Mouse (Mus musculus) megakaryocyte progenitor cell, adult 5-6 weeks (primary cell): Measurements from ENCODE around the gene Ankrd28. TPM values are rescaled to one million over a fixed set of nuclear protein-coding genes. Genes with fewer than 3 reads are reported as not detected.

ENCODE experiments used
- ATAC-seq: replicated peaks from 2 replicates; pipeline ENCODE4 v1.8.0; 2016; ENCODE audit warnings: mild to moderate bottlenecking, moderate TSS enrichment, inconsistent platforms; ENCODE audit not compliant: poor library complexity
- total RNA-seq, 2 experiments: library from RNA; stranded (forward) in 1 of 2; stranded (reverse) in 1 of 2; fragments of 157-497, 149-512 nt in 1 of 2; fragments of 200-1000 nt in 1 of 2; gene quantifications; 2 replicates each; pipeline versions ENCODE4 v1.2.3 to v1.2.4; 2015 to 2017

Ankrd28 gene
- total RNA-seq, 2 experiments from 2014 or later = 140 to 186 TPM

GRCm38 (mm10) chr14:31717360-31717759 is 113.1 kb downstream of the Ankrd28 start:
- no peak for ATAC-seq

- ATAC-seq = no peak
These were observed 114.8 kb downstream of the Ankrd28 start for GRCm38 (mm10) chr14:31715669-31716068.

GRCm38 (mm10) chr14:31709343-31709742 is 121.1 kb downstream of the Ankrd28 start:
- ATAC-seq = peak; percentile 55

DNA sequence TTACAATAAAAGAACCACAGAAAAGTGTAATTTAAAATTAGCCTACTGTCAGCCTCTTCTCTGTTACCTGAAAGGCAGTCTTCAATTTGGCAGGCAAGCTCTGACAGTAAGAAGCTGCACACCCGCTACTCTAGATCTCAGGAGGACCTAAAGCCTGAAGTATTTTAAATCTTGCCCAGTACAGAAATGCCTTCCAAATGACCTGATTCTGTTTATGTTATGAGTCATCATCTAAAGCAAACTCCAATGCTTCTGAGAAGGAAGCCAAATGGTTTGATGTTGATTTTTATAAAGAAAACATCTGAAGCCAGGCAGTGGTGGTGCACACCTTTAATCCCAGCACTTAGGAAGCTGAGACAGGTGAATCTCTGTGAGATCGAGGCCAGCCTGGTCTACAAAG is 130.1 kb downstream of the Ankrd28 start:
- ATAC-seq = no peak

DNA sequence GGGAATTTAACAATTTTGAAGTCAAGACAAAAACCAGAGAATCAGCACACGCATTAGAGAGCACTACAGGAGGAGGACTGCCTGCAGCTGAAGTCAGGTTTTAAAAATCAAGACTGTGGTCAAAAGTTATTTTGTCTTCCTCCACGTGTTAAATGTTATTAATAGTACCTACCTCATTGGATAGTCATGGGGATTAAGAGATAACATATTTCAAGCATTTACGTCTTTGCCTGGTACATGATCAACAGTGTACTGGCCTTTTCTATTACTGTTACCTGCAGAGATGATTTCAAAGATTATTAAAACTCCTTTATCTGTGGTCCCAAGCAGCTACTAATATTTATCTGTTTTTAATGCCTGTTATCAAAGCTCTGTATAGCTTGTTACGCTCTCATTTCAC is 132.7 kb downstream of the Ankrd28 start:
- ATAC-seq = no peak

GRCm38 (mm10) chr14:31697346-31697745 is 133.1 kb downstream of the Ankrd28 start:
- no peak for ATAC-seq

GRCm38 (mm10) chr14:31696985-31697303 is 133.5 kb downstream of the Ankrd28 start:
- no peak for ATAC-seq

- 0 out of 2 replicates have a peak, but pooled peaks have one; percentile 17 for ATAC-seq
These were observed 134.1 kb downstream of the Ankrd28 start for GRCm38 (mm10) chr14:31696206-31696984.

DNA sequence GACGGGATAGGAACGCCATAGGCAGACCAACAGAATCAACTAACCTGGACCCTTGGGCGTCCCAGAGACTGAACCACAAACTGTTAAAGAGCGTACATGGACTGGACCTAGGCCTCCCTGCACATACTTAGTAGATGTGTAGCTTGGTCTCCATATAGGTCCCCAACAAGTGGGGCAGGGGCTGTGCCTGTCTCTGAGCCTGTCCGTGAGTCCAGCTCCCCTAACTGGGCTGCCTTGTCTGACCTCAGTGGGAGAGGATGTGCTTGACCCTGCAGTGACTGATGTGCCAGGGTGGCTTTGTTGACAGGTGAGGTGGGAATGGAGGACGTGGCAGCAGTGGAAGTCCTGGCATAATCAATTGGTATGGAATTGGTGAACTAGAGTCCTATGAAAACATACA is 137.9 kb downstream of the Ankrd28 start:
- ATAC-seq = no peak

GRCm38 (mm10) chr14:31686231-31686630 is 144.2 kb downstream of the Ankrd28 start:
- no peak for ATAC-seq

DNA sequence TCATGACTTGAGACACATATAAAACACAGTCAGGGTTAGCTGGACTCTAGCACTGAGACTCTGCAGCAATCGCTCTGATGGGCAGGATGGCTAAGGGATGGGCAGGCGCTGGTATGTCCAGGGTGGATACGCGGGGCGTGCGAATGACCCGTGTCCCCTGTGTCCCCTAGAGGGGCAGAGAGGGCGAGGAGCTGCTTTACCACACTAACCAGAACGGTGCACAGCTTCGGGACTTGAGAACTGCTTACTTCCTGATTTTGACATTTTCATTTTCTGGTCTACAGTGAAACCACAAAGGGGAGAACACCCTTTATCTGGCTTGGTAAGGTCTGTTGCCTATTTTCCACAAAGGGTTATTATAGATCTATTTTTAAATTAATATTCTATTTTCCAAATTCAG is 144.8 kb downstream of the Ankrd28 start:
- peak; percentile 76 for ATAC-seq

- ATAC-seq = peak; percentile 36; the same call in 1 of the 2 replicates
These were observed 146.0 kb downstream of the Ankrd28 start for GRCm38 (mm10) chr14:31684343-31685040.

- ATAC-seq = peak; percentile 80
These were observed 146.8 kb downstream of the Ankrd28 start for GRCm38 (mm10) chr14:31683610-31684009.

- no peak; the same call in 1 of the 2 replicates for ATAC-seq
These were observed 148.4 kb downstream of the Ankrd28 start for GRCm38 (mm10) chr14:31681931-31682555.

DNA sequence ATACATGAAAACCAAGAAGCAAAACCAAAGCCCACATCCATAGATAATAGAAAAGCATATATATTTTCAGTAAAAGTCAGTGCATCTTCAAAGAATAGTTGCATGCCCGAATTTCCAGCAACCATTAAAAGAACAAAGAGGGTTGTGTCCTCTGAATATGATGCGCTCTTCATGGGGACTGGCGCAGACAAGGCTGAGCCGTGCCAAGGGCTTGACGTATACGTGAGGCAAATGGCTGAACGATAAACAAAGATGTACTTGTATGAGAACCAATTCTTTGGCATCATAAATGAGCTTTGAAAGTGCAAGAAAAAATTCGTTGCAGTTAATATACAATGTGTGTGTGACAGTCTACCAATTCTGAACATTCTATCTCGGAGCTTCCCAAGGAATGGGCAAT is 149.2 kb downstream of the Ankrd28 start:
- no peak for ATAC-seq

DNA sequence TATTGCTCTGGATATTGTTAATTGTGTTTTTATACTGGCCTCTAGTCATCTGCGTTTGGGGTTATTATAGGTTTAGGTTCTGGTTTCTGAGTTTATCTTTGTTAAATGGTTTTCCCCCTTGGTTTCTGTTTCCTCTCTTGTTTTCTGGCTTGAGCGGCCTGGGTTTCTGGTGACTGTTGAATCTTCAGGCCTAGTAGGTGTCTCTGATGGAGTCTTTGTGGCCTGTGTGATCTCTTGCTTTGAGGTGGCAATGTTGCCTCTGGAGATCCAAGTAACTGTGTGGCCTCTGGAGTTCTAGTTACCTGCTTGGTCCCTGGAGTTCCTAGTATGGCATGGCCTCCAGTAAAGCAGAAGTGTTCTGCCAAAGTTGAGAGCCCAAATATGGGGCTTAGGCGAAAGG is 149.8 kb downstream of the Ankrd28 start:
- no peak for ATAC-seq

DNA sequence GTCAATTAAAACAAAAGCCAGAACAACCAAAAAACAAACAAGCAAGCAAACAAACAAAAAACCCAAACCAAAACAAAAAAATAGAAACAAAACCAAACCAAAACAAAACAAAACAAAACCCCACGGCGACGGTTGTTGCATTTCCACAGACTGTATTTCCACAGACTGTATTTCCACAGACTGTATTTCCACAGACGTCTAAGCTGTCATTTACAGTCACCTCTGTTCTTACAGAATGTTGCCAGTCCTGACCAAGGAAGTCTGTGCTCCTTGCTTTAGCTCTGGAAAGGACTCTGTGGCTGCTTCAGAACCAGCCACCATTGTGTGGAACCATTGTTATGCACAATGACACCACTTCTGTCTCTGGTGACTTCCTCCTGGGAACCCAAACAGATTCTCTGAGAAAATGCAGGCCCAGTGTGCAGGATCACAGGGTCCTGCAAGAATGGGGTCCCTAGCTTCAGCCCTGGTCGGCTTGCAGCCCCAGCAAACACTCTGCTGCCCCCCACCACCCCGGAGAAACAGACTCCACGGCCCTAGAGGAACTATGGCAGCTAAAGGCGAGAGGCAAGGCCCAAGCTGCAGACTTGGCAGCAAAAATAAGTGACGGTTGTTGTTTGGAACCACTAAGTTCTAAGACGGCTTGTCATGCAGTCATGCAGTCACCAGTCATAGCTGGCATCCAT is 158.7 kb downstream of the Ankrd28 start:
- ATAC-seq = no peak

GRCm38 (mm10) chr14:31669642-31670490 is 160.6 kb downstream of the Ankrd28 start:
- ATAC-seq = peak; percentile 84

- peak; percentile 10 for ATAC-seq
These were observed 161.3 kb downstream of the Ankrd28 start for GRCm38 (mm10) chr14:31669161-31669611.

- ATAC-seq = no peak
These were observed 162.1 kb downstream of the Ankrd28 start for GRCm38 (mm10) chr14:31668326-31668725.
